Mouse (Mus musculus): Measurements from ENCODE around the gene Hist1h2ab.

GRCm38 (mm10) chr13:23738677-23739068, 12.3 kb upstream of the Hist1h2ab start, which contains the start of gene Hist1h1c:
- peak in 1 of 3 experiments; percentile 31; a peak in 2 of 6 replicates for TF ChIP-seq CTCF (IDR thresholded peaks at IDR 0.05 in 2 of 3, conservative IDR thresholded peaks at IDR 0.05 in 1 of 3; ENCODE audit: control insufficient read depth in 1 of 3, insufficient read depth in 1 of 3, low read depth in 2 of 3, low read length in 3 of 3, poor library complexity in 1 of 3, severe bottlenecking in 1 of 3)
- TF ChIP-seq POLR2AphosphoS5 (IDR thresholded peaks at IDR 0.05; ENCODE audit: borderline replicate concordance, low read depth, low read length): 0 out of 2 replicates have a peak, but pooled peaks have one; percentile 95
- TF ChIP-seq MYC (IDR thresholded peaks at IDR 0.05; ENCODE audit: low read depth, low read length): no peak
- no peak for TF ChIP-seq HCFC1 (IDR thresholded peaks at IDR 0.05; ENCODE audit: low read depth, low read length)
- TF ChIP-seq USF1 (IDR thresholded peaks at IDR 0.05; ENCODE audit: low read depth, low read length): no peak
- TF ChIP-seq BHLHE40 (IDR thresholded peaks at IDR 0.05; ENCODE audit: borderline replicate concordance, low read depth, low read length): no peak
- TF ChIP-seq KAT2A (conservative IDR thresholded peaks at IDR 0.05; ENCODE audit: low read depth, low read length): no peak
- no peak for TF ChIP-seq NRF1 (IDR thresholded peaks at IDR 0.05; ENCODE audit: insufficient read depth, low read depth, low read length, poor library complexity, severe bottlenecking)
- no peak for TF ChIP-seq POLR2AphosphoS2 (IDR thresholded peaks at IDR 0.05; ENCODE audit: low read length)
- TF ChIP-seq ZC3H11A (IDR thresholded peaks at IDR 0.05; ENCODE audit: low read depth, low read length): no peak

Data from MEL (cell line).